Mouse (Mus musculus) heart, postnatal 10 days (tissue): Measurements from ENCODE around the gene Usp44. TPM values are rescaled to one million over a fixed set of nuclear protein-coding genes. Genes with fewer than 3 reads are reported as not detected.
"Not testable (repeated sequence)": the region's sequence is repeated elsewhere in the genome, so short reads cannot be mapped to it uniquely, and the experiment has no call there.

Source experiments
- DNase-seq, 2 experiments: peaks; one replicate each; pipeline ENCODE4 v3.0.0; 2021
- intact Hi-C: fragments of 180-260 bp; cut with DNase I; formaldehyde crosslinking; loops from one replicate; pipeline ENCODE4 v1.15.1; 2025
- total RNA-seq, 2 experiments: library from RNA; stranded (reverse); gene quantifications; 2 replicates each; pipeline ENCODE4 v1.2.3; 2021

Usp44 gene
- total RNA-seq, 2 experiments from 2014 or later, result not detected

DNA sequence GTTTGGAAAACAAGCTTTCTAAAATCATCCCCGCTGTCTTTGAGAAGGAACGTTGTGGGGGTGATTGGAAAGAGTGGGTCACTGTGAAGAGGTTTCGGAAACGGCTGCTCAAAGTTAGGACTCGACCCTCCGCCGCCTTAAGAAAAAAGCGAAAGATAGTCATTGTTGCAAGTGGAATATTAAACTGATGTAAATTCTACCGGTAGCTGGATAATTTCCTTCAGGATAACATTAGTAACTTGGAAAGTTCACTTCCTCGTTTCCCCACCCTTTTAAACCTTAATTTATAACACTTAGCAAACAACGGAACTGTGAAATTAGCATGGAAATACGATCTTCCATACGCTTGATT, 3.0 kb downstream of the Usp44 start:
- intact Hi-C loops, result no loop called here
- DNase-seq, result no peak

DNA sequence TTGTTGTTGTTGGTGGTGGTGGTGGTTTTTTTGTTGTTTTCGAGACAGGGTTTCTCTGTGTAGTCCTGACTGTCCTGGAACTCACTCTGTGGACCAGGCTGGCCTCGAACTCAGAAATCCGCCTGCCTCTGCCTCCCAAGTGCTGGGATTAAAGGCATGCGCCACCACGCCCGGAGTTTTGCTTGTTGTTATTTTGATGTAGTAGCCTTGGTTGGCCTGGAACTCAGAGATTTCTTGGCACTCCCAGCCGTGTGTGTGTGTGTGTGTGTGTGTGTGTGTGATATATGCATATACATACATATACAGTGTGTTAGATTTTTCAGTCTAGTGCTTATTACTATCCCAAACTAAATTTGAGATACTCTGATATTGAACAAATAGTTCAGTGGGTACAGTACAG, 3.8 kb downstream of the Usp44 start:
- DNase-seq, intact Hi-C loops: not testable (repeated sequence)

DNA sequence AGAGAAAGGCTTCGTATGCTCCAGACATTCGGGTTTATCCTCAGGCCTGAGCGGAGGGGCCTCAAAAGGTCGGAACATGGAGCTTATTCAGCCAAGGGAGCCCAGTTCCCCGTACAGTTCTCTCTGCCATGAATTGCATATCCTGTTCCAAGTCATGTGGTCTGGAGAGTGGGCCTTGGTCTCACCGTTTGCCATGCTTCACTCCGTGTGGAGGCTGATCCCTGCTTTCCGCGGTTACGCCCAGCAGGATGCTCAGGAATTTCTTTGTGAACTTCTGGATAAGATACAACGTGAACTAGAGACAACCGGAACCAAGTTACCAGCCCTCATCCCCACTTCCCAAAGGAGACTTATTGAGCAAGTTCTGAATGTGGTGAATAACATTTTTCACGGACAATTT, 15.4 kb downstream of the Usp44 start:
- intact Hi-C loops, result no loop called here
- no peak for DNase-seq

DNA sequence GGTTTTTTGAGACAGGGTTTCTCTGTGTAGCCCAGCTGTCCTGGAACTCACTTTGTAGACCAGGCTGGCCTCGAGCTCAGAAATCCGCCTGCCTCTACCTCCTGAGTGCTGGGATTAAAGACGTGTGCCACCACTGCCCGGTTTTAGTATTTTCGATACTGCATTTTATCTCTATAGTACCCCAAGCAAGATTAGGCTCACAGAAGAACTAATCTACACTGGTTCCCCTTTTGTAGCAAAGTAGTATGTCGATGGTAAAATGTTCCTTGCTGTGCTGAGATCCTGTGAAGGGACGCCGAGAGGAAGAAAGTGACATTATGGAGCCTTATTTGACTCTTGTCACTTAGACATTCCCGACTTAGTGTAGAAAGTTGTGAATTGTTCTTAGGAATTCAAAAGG, 23.8 kb downstream of the Usp44 start:
- intact Hi-C loops, result no loop called here
- no peak for DNase-seq

DNA sequence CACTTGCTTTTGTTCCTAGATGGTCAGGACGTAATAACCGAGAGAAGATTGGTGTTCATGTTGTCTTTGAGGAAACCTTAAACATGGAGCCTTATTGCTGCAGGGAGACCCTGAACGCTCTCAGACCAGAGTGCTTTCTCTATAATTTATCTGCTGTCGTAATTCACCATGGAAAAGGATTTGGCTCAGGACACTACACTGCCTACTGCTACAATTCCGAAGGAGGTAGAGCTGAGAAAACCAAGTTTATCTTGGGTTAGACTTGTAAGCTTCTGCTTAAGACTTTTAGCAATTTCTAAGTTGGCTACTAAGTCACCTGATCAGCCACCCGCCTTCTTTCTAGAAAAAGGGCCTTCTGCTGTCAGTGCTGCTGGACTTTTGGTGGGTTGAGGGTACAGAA, 24.7 kb downstream of the Usp44 start:
- no peak for DNase-seq

DNA sequence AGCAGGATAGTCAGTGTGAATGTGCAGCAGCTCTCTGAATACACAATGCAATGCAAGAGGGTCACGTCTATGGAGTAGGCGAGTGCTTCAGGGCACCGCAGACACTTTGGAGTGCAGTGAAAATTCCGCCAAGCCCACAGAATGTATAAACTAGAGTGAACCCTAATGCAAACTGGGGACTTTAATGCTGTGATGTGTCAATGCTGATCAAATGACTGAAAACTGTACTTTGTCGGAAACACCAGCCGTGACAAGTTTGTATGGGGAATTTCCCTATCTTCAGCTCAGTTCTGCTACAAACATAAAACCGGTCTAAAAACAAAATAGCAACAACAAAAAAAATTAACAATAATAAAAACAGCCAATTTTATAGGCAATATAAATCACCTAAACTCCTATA, 37.0 kb downstream of the Usp44 start:
- no peak for DNase-seq
- intact Hi-C loops, result no loop called here

More for the DNA sequence above, 24.7 kb downstream of the Usp44 start:
- intact Hi-C loops, result no loop called here

DNA sequence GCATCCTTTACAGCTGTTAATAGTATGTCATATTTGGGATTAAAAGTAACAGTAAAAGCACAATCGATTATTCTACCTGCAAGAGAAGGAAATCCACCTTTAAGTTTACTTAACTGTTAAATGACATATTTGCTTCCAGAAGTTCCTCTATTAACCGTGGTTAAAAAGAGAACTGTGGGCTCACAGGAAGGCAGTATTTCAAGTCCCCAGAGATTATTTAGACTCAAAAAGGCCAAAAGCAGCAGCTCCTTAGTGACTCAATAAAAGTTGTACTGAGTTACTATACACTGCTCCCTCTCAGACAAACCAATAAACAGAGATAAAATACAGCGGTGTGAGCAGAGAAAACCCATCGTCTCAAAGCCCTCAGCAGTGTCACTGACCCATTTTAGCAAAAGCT, 37.5 kb downstream of the Usp44 start:
- intact Hi-C loops, result no loop called here
- DNase-seq, result no peak

DNA sequence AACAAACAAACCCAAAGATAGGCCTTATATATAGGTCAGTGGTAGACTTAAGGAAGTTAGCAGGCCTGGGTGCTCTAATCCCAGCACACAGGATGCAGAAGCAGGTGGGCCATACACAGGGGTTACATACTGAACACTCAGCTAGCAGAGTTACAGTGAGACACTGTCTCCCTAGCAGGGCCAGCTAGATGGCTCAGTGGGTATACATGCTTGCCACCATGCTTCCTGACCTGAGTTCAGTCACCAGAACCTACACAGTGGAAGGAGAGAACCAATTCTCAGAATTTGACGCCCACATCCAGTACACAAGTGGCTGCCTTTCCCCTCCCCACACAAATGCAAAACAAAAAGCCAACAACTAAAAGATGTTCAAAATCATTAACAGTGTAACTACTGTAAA, 45.4 kb downstream of the Usp44 start:
- no peak for DNase-seq
- intact Hi-C loops, result no loop called here

DNA sequence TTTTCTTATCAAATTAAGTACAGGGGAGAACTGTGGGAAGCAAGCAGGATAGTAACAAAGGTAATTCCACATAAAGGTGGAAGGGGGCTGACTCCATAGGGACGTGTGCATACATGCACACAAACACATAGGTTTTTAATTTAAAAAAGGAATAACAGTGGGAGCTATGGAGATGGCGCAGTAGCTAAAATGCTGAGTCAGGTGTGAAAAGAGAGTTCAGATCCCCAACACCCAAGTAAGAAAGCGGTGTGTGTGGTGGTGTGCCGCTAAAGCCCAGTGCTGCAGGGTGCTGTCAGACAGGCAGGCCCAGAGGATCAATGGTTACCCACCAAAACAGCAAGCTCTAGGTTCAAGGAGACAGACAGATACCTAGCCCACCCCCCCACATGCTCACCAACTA, 47.4 kb downstream of the Usp44 start:
- DNase-seq, result no peak
- intact Hi-C loops, result no loop called here

DNA sequence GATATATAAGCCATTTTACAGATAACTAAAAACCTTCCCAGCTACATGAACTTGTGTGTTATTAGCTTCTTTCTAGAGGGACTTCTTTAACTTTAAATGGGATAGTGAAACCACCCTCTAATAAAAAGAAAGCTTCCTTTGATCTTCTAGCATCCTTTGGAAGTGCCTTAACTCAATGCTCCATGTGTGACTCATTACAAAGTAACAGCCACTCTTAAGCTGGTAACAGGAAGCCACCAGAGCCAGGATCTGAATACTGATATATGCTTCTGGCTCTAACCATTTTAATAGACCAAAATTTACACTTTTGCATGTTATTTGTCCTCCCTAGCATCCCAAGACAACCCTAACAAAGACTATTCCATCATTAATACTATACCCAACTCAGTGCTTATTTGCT, 50.6 kb downstream of the Usp44 start:
- intact Hi-C loops, result no loop called here
- no peak for DNase-seq

DNA sequence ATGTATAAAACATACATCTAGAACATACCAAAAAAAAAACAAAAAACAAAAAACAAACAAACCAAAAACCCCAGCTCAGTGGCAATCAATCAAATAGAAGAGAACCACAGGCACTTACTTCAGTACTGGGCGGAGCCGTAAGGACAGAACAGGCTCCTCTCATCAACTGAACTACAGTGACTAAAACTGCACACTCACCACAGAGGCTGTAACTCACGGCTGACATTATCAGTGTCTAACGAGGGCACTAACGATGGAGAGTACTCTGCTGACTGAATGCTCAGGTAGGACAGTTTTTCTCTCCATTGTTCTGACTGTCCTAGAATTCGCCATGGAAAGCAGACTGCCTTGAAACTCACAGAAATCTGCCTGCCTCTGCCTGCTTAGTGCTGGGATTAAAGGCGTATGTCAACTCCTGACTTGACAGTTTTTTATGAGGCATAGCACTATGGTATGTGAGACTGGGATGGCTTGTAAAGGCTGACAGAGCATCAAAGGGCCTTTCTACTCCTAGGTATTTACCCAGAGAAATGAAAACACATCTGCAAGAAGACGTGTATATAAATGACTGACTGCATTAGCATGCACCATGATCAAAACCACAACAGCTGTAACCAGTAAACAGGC, 51.5 kb downstream of the Usp44 start:
- intact Hi-C loops, result no loop called here
- no peak for DNase-seq

DNA sequence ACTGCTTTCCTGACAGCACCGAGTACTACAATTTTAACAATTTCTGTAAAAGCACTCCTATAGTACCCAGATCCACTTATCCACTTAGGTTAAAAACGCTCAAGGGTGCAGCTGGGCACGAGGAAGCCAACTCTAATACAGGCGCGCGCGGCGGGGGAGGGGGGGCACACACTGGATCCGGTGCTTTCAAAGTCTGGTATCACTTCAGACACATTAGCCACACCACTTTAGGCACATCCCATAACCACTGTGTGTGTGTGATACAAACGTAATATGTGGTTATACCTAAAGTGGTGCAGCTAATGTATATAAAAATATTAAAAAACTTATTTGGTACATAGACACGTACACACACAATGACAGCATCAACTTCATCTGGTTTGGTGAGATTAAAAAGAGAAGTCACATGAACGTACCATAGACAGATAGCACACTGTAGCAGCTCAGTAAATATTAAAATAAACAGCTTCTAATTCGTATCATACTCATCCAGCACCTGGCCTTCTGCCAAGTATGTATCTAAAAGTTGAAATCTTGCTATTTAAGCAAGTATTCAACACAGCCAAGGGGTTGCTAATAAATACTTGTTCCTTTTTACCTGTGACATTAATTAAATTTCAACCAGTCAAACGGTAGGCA, 54.6 kb downstream of the Usp44 start:
- intact Hi-C loops, result no loop called here
- DNase-seq, result no peak

DNA sequence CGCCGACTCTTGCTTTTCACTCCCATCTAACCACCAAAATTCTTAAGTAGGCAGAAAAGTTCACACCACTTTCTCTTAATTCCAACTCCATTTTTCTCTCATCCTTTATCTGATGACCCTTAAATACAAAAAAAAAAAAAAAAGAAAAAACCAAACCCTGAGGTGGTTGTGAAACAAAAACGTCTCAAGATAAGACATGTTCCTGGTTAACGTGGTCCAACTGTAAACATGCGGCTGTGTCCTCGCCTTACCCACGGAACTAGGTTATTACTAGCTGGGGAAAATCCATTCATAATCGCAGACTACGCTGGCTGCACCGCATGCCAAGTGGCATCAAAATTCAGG, 57.2 kb downstream of the Usp44 start:
- DNase-seq, result no peak

DNA sequence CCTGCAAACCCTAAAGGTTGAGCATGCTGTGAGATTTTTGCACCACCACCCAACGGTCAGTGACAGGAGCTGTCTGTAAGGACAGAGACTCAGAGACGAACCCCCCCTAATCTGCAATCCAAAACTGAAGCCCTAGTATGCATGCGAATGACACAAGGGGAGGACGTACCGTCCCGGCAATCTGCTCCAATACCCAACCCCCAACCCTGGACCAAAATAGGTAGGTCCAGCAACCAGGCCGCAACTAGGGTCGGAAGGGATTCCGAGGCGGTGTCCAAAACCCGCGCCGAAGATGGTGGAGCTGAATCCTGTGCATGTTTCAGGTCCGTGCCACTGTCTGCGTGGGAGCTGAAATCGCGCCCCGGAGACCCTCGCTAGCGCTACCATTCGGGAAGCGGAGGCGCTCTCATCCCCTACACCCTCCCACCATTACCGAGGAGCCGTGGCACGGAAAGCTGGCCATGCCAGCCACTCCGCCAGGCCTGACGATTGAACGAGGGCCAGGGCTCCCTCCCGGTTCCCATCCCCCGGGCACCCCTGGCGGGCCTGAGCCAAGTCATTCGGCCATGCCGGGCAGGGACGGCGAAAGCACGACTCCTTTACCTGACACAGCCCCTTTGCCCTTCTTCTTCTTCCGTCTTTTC, 57.7 kb downstream of the Usp44 start:
- intact Hi-C loops, result loop anchor here (2.0 kb wide), 1 partner anchor 30 kb away; no protein-coding TSS in a partner anchor
- DNase-seq, result peak in 1 of 2 experiments; percentile 73

More for the DNA sequence above, 57.2 kb downstream of the Usp44 start:
- intact Hi-C loops, result loop anchor here (2.0 kb wide), 1 partner anchor 30 kb away; no protein-coding TSS in a partner anchor

DNA sequence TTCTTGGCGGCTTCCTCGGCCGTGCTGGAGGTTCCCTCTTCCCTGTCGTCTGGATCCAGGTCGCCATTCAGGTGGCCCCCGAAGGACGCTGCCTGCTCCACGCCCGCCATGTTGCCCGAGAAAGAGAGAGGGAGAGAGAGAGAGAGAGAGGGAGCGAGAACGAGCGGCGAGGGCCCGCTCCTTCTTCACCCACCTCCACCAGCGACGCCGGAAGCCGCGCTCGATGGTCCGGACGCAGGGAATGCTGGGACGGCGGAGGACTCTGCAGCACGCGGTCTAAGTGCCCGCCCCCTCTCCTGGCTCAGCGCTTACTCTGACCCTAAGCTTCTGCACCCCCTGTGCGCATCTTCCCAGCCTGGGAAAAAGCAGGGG, 58.2 kb downstream of the Usp44 start:
- peak; percentile 90 to 91 for DNase-seq
- intact Hi-C loops, result loop anchor here (2.0 kb wide), 1 partner anchor 29 kb away; no protein-coding TSS in a partner anchor

DNA sequence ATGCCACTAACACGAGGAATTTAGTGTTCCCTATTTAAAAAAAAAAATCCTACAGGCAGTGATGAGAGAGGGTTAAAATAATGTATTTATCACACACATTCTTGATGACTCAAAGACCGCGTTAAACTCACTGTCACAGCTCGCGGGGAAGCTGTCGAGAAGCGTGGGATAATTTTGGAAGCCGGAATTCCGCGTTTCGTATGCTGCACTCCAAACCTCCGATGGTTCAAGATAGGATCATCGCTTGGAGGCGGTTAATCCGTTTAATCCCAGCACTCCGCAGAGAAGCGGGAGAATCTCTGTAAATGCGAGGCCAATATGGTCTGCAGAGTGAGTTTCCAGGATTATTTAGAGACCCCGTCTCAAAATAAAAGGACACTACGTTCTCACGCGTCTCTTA, 58.6 kb downstream of the Usp44 start:
- intact Hi-C loops, result loop anchor here (2.0 kb wide), 1 partner anchor 29 kb away; no protein-coding TSS in a partner anchor
- peak in 1 of 2 experiments; percentile 43 for DNase-seq

DNA sequence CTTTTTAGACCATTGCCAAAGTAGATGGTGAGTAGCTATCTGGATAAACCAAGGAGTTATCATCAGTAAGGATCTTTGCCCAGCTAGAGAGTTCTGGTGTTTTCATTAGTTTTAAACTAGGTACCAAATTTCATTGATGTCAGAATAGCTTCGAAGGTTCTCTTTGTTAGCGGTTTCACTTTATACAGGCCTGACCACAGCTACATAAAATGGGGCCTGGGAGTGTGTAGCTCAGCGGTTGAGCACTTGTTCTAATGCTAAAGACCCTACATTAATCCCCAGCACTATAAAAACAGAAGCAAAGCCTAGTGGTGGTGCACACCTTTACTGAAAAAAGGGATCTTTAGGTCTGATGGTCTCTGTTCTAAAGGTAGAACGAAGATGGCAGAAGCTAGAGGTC, 59.2 kb downstream of the Usp44 start:
- DNase-seq, result no peak
- intact Hi-C loops, result no loop called here

DNA sequence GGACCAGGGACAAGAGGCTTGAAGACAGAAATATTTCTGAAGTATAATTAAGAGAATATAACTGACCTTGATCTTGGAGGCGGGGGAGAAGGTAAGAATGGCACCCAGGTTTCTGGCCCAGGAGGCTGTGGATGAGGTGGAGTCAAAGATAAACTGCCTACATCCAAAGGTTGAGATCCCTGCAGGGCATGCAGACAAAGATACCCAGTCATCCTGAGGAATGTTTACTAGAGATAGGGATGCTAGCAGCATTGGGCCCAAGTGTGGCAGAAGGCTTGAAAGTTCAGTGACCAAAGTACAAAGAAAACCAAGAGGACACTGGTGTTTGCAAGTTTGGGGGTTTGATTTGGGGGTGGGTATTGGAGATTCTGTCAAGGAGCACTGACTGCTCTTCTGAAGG, 59.7 kb downstream of the Usp44 start:
- no peak for DNase-seq
- intact Hi-C loops, result no loop called here

DNA sequence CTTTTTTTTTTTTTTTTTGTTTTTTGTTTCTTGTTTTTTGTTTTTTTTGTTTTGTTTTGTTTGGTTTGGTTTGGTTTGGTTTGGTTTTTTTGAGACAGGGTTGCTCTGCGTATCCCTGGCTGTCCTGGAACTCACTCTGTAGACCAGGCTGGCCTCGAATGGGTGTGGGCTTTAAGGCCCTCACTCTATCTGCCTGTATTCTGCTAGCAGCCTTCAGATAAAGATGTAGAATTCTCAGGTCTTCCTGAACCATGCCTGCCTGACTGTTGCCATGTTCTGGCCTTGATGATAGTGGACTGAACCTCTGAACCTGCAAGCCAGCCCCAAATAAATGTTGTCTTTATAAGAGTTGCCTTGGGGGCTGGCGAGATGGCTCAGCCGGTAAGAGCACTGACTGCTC, 61.2 kb downstream of the Usp44 start:
- no peak for DNase-seq
- intact Hi-C loops, result no loop called here

DNA sequence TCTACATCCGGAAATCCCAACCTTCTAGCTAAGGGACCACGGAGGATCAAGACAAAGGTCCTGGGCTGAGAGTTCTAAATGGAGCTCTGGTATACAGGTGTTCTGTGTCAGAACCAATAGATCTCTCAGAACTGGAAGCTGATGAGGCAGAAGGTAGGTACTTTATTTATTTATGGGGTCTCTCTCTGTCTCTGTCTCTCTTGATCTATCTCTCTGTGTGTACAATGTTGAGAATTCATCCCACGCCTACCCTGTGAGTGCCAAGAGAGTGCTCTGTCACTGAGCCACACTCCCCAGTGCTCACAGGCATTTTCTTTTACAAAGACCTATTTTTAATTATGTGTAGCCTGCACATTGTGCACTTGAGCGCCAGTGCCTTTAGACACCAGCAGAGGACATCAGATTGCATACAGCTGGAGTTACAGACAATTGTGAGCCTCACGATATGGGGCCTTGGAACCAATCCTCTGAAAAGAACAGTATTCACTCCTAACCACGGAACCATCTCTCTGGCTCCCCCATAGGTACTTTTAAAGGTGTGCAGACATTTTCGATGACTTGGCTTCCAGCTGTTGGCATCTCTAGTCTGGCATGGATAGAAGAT, 65.8 kb downstream of the Usp44 start, which contains the start of gene Metap2:
Metap2 (minus strand) TSS at position 51 of the 604 bp plus-strand sequence.
- DNase-seq, result no peak

DNA sequence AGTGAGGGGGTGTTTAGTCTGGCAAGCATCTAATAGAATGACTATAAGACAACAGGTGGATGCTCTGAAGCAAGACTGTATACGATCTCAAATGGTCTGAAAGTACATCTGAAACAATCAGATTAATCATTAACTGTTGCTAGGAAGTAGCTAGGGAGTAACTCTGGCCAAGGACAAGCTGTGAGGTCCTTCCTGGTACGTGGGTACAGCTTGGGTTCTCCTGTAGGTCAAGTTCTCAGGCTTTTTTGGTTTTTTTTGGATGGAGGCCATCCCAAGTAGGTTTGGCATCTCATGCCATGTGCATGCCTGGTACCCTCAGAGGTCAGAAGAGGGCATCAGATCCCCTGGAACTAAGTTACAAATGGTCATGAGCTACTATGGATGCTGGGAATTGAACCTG, 67.9 kb downstream of the Usp44 start:
- intact Hi-C loops, result no loop called here

More for the DNA sequence above, 65.8 kb downstream of the Usp44 start, which contains the start of gene Metap2:
- intact Hi-C loops, result no loop called here

DNA sequence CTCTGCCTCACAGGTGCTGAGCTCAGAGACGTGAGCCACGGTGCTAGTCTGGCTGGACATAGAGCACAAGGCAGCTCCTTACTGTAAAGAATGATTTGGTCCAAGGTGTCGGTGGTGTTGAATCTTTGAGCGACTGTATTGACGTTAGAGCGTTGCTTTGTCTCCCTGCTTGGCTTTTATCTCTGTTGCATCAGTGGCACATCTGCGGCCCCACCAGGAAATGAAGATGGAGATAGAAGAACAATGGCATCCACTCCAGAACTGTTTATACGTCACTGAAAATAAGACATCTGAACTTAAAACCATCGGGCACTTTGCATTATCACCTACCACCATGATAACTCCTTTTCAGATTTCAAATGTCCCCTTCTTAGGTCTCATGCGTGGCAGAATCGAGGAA, 68.6 kb downstream of the Usp44 start:
- intact Hi-C loops, result no loop called here
- DNase-seq, result no peak

More for the DNA sequence above, 67.9 kb downstream of the Usp44 start:
- no peak for DNase-seq
